Comparison of ENCODE assay signal across 14 mouse cellular contexts in genomic region chr9:56866430-56866829, GRCm38 (mm10). TPM values are rescaled to one million over a fixed set of nuclear protein-coding genes. Genes with fewer than 3 reads are reported as not detected.
DNase-seq lines count a peak whose midpoint lies in the region; ATAC-seq and TF ChIP-seq lines count a peak whose summit lies in the region.
"Had no signal": no experiment of that assay in that cellular context is flagged by ENCODE, and none has a peak within 500 bp of the region (broad histone marks: within the 10 kb centered on the region; RNA-seq: fewer than 3 reads in every experiment).

No protein-coding gene starts in this region.

- intact Hi-C loops in heart, adult 2 months (cut with DNase I): no loop called here

- peak overlapping the region; percentile 7; the same call in 1 of the 2 replicates for H3K4me2 ChIP-seq in limb, embryonic 11.5 days (ENCODE audit: low read depth, severe bottlenecking)
- H3K4me2 ChIP-seq in heart, embryonic 16.5 days (ENCODE audit: low read depth, low read length): peak overlapping the region; percentile 73
- H3K4me2 ChIP-seq in neural tube, embryonic 15.5 days: peak overlapping the region; percentile 46
- H3K4me2 ChIP-seq: forebrain, embryonic 15.5 days had no signal

- no peak for ATAC-seq in limb, embryonic 11.5 days (ENCODE audit: insufficient number of reproducible peaks, low FRiP score, low TSS enrichment, low read depth)
- ATAC-seq in heart, embryonic 16.5 days (replicated peaks; ENCODE audit: extremely low read depth, insufficient read depth, low FRiP score): no peak
- ATAC-seq in neural tube, embryonic 15.5 days (ENCODE audit: low FRiP score): no peak
- ATAC-seq: forebrain, embryonic 15.5 days had no signal

- no peak for TF ChIP-seq CTCF in heart, adult 2 months (IDR thresholded peaks at IDR 0.05)

- H3K27me3 ChIP-seq in heart, adult 2 months (ENCODE audit: control insufficient read depth, insufficient read depth, low read length): no peaks in the 10 kb centered on the region
- no peaks in the 10 kb centered on the region for H3K27me3 ChIP-seq in limb, embryonic 11.5 days (ENCODE audit: control insufficient read depth, insufficient read depth, low read length)
- H3K27me3 ChIP-seq in limb, embryonic 10.5 days (ENCODE audit: low read depth, poor library complexity, severe bottlenecking): peaks cover 26% of the 10 kb centered on the region
- no peaks in the 10 kb centered on the region for H3K27me3 ChIP-seq in heart, embryonic 16.5 days (ENCODE audit: control insufficient read depth, insufficient read depth, low read length)
- peaks cover 29% of the 10 kb centered on the region for H3K27me3 ChIP-seq in neural tube, embryonic 15.5 days (replicated peaks)

- no peak for TF ChIP-seq EP300 in heart, adult 2 months (IDR thresholded peaks at IDR 0.05; ENCODE audit: insufficient read depth, low read depth, low read length)

- no peaks in the 10 kb centered on the region for H3K36me3 ChIP-seq in heart, adult 2 months (ENCODE audit: control insufficient read depth, insufficient read depth, low read length)
- no peaks in the 10 kb centered on the region for H3K36me3 ChIP-seq in limb, embryonic 11.5 days (ENCODE audit: control insufficient read depth, insufficient read depth, low read length)
- no peaks in the 10 kb centered on the region for H3K36me3 ChIP-seq in limb, embryonic 10.5 days
- peaks cover 3% of the 10 kb centered on the region for H3K36me3 ChIP-seq in heart, embryonic 16.5 days (ENCODE audit: control insufficient read depth, insufficient read depth)
- H3K36me3 ChIP-seq in neural tube, embryonic 15.5 days: no peaks in the 10 kb centered on the region
- H3K36me3 ChIP-seq: forebrain, embryonic 15.5 days had no signal

- DNase-seq in heart, adult 2 months: no peak
- no peak for DNase-seq in heart, adult 8-10 months (ENCODE audit: low spot score)
- DNase-seq in limb, embryonic 11.5 days (ENCODE audit: low spot score): no peak
- no peak for DNase-seq in limb, embryonic 10.5 days (ENCODE audit: low spot score)
- no peak for DNase-seq in urinary bladder, postnatal 10 days (ENCODE audit: low spot score)
- DNase-seq in natural killer cell, adult 2 months (ENCODE audit: low spot score in 2 of 2): no peak
- DNase-seq: cerebellum, postnatal 36 days; midbrain, embryonic 14.5 days had no signal

- WGBS in heart, adult 2 months: 65% methylated on average over 5 of the region's 5 CpGs
- WGBS in limb, embryonic 11.5 days: 85% methylated on average over 5 of the region's 5 CpGs
- 85% methylated on average over 5 of the region's 5 CpGs for WGBS in limb, embryonic 10.5 days
- 46% methylated on average over 5 of the region's 5 CpGs for WGBS in heart, embryonic 16.5 days
- 80% methylated on average over 5 of the region's 5 CpGs for WGBS in neural tube, embryonic 15.5 days

- no peaks in the 10 kb centered on the region for H3K79me2 ChIP-seq in heart, adult 2 months (replicated peaks; ENCODE audit: control insufficient read depth, insufficient read depth, low read length)

- H3K9me3 ChIP-seq in limb, embryonic 11.5 days (ENCODE audit: control insufficient read depth, low read length): no peaks in the 10 kb centered on the region
- H3K9me3 ChIP-seq in limb, embryonic 10.5 days (replicated peaks): no peaks in the 10 kb centered on the region
- no peaks in the 10 kb centered on the region for H3K9me3 ChIP-seq in heart, embryonic 16.5 days (replicated peaks; ENCODE audit: control insufficient read depth, low read length)
- no peaks in the 10 kb centered on the region for H3K9me3 ChIP-seq in neural tube, embryonic 15.5 days (replicated peaks)
- H3K9me3 ChIP-seq: forebrain, embryonic 15.5 days had no signal

- peak overlapping the region; percentile 72 for H3K27ac ChIP-seq in heart, adult 2 months
- no peak overlapping the region for H3K27ac ChIP-seq in limb, embryonic 11.5 days (replicated peaks; ENCODE audit: low read depth, low read length)
- no peak overlapping the region for H3K27ac ChIP-seq in limb, embryonic 10.5 days
- peak overlapping the region; percentile 97 for H3K27ac ChIP-seq in heart, embryonic 16.5 days (ENCODE audit: low read length)
- no peak overlapping the region for H3K27ac ChIP-seq in neural tube, embryonic 15.5 days (replicated peaks)
- H3K27ac ChIP-seq: forebrain, embryonic 15.5 days; liver, embryonic 14.5 days had no signal

- no peak for TF ChIP-seq POLR2A in heart, adult 2 months (IDR thresholded peaks at IDR 0.05; ENCODE audit: insufficient read depth, low read depth, low read length)

- peak overlapping the region; percentile 57 for H3K4me3 ChIP-seq in heart, adult 2 months
- no peak overlapping the region for H3K4me3 ChIP-seq in limb, embryonic 11.5 days (ENCODE audit: low read depth, low read length)
- no peak overlapping the region for H3K4me3 ChIP-seq in limb, embryonic 10.5 days
- H3K4me3 ChIP-seq in heart, embryonic 16.5 days (ENCODE audit: low read length): peak overlapping the region; percentile 75
- peak overlapping the region; percentile 36 for H3K4me3 ChIP-seq in neural tube, embryonic 15.5 days (replicated peaks)

- H3K4me1 ChIP-seq in heart, adult 2 months (ENCODE audit: control insufficient read depth, insufficient read depth, low read length): peaks cover 8% of the 10 kb centered on the region
- peaks cover 39% of the 10 kb centered on the region for H3K4me1 ChIP-seq in limb, embryonic 11.5 days (ENCODE audit: control insufficient read depth, insufficient read depth, low read length)
- H3K4me1 ChIP-seq in limb, embryonic 10.5 days: peaks cover 84% of the 10 kb centered on the region
- peaks cover 64% of the 10 kb centered on the region for H3K4me1 ChIP-seq in heart, embryonic 16.5 days (ENCODE audit: control insufficient read depth, insufficient read depth, low read length)
- peaks cover 41% of the 10 kb centered on the region for H3K4me1 ChIP-seq in neural tube, embryonic 15.5 days

- peak overlapping the region; percentile 39; the same call in 1 of the 2 replicates for H3K9ac ChIP-seq in heart, adult 2 months (ENCODE audit: low read depth, low read length)
- H3K9ac ChIP-seq in limb, embryonic 11.5 days (ENCODE audit: low read length): no peak overlapping the region
- H3K9ac ChIP-seq in heart, embryonic 16.5 days (ENCODE audit: low read length): peak overlapping the region; percentile 89
- H3K9ac ChIP-seq in neural tube, embryonic 15.5 days (replicated peaks): no peak overlapping the region
- H3K9ac ChIP-seq: forebrain, embryonic 15.5 days; liver, embryonic 14.5 days had no signal

RNA-seq across cellular contexts. Expression of gene Cspg4, which starts 1.6 kb away (rescaled TPM):
- 10 to 100 TPM; 12.7 to 13.7 TPM for total RNA-seq in heart, adult 2 months (2021)
- polyA plus RNA-seq in heart, adult 2 months (2012; rRNA removed): 15.7 and 17.1 TPM in 2 replicates
- total RNA-seq in heart, adult 8-10 months (2022): 10 to 100 TPM in 3 of 4 experiments, 1 to 10 TPM in 1; 9.4 to 14.7 (median 10.7) TPM
- 5.4 and 5.5 TPM in 2 replicates for polyA plus RNA-seq in limb, embryonic 11.5 days (2014; fragmentation: Nextera tagmentation; extraction: Ambion mirVana)
- 2.1 and 5.0 TPM in 2 replicates for polyA plus RNA-seq in limb, embryonic 10.5 days (2016; fragmentation: Nextera tagmentation; extraction: Ambion mirVana)
- 29.3 and 38.6 TPM in 2 replicates for polyA plus RNA-seq in heart, embryonic 16.5 days (2015; fragmentation: Nextera tagmentation; extraction: Ambion mirVana)
- 10.5 and 13.1 TPM in 2 replicates for polyA plus RNA-seq in neural tube, embryonic 15.5 days (2015; fragmentation: Nextera tagmentation; extraction: Ambion mirVana)
- total RNA-seq: granulocyte monocyte progenitor cell, adult 5-6 weeks had no signal

RNA-seq across cellular contexts. Expression of gene Odf3l1, which starts 2.0 kb away (rescaled TPM):
- total RNA-seq in heart, adult 2 months (2021): not detected
- 1.5 and 1.6 TPM in 2 replicates for polyA plus RNA-seq in heart, adult 2 months (2012; rRNA removed)
- total RNA-seq in heart, adult 8-10 months (2022): not detected
- 0.41 and 0.77 TPM in 2 replicates for polyA plus RNA-seq in limb, embryonic 11.5 days (2014; fragmentation: Nextera tagmentation; extraction: Ambion mirVana)
- 0.35 TPM in 1 of 2 replicates, not detected in the other for polyA plus RNA-seq in limb, embryonic 10.5 days (2016; fragmentation: Nextera tagmentation; extraction: Ambion mirVana)
- polyA plus RNA-seq in heart, embryonic 16.5 days (2015; fragmentation: Nextera tagmentation; extraction: Ambion mirVana): 0.22 TPM in 2 replicates
- 0.28 and 0.40 TPM in 2 replicates for polyA plus RNA-seq in neural tube, embryonic 15.5 days (2015; fragmentation: Nextera tagmentation; extraction: Ambion mirVana)
- total RNA-seq: granulocyte monocyte progenitor cell, adult 5-6 weeks; layer of hippocampus, postnatal 25 days had no signal
- polyA plus RNA-seq: forebrain, embryonic 15.5 days; liver, embryonic 14.5 days; midbrain, embryonic 14.5 days had no signal

Comparison
In these comparisons a context has a peak if more than half of its experiments do, and no peak if none do; other contexts are left out.
1. H3K27ac ChIP-seq: peak in heart, adult 2 months (single experiment) and heart, embryonic 16.5 days (single experiment); none in limb, embryonic 11.5 days (single experiment), limb, embryonic 10.5 days (single experiment) and neural tube, embryonic 15.5 days (single experiment).
2. H3K4me3 ChIP-seq: peak in heart, adult 2 months (single experiment), heart, embryonic 16.5 days (single experiment) and neural tube, embryonic 15.5 days (single experiment); none in limb, embryonic 11.5 days (single experiment) and limb, embryonic 10.5 days (single experiment).
3. H3K9ac ChIP-seq: peak in heart, adult 2 months (single experiment) and heart, embryonic 16.5 days (single experiment); none in limb, embryonic 11.5 days (single experiment) and neural tube, embryonic 15.5 days (single experiment).
4. H3K4me2 ChIP-seq: peak in every context shown above with its lines; median percentile 73 in heart, embryonic 16.5 days; 46 in neural tube, embryonic 15.5 days; 7 in limb, embryonic 11.5 days.